Mouse (Mus musculus): ENCODE results near the gene Ces4a. TPM values are rescaled to one million over a fixed set of nuclear protein-coding genes. Genes with fewer than 3 reads are reported as not detected.
A peak's percentile ranks its signal among the peaks of the same experiment; 100 is the strongest.
"Not testable (repeated sequence)": the region's sequence is repeated elsewhere in the genome, so short reads cannot be mapped to it uniquely, and the experiment has no call there.

The Ces4a gene
- polyA plus RNA-seq, 1 experiment from 2014 or later = not detected

DNA sequence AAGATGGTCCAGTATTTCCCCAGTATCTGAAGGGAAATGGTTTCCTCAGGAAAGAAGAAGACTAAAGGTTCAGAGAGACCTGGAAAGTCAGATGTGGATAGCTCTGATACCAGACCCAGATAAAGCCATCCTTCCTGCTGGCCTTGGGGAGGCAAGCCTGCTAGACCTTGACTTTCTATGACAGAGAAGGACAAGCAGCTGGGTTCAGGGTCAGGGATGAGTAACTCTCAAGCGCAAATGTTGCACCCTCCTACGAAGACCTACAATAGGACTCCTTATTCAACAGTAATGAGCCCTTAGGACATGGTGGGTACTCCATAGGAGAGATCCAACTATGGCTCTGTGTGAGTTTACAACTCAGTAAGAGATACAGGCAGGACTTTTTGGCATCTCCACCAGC is 33.6 kb downstream of the Ces4a start:
- Histone ChIP-seq H3K27me3 (replicated peaks; ENCODE audit: control insufficient read depth, insufficient read depth, low read length) (no peaks in the 10 kb centered on the region), H3K27ac (ENCODE audit: low read length) (no peak overlapping the region), H3K4me1 (ENCODE audit: control insufficient read depth, insufficient read depth, low read length) (peaks cover 7% of the 10 kb centered on the region; the same call in 1 of the 2 replicates), H3K9ac (ENCODE audit: low read depth, low read length) (no peak overlapping the region), H3K4me2 (ENCODE audit: low read depth, low read length) (no peak overlapping the region), H3K36me3 (ENCODE audit: control insufficient read depth, insufficient read depth, low read length) (no peaks in the 10 kb centered on the region), H3K9me3 (ENCODE audit: control insufficient read depth, low read length) (no peaks in the 10 kb centered on the region), H3K4me3 (ENCODE audit: low read length) (no peak overlapping the region)
- ATAC-seq = no peak
- WGBS = 84% methylated on average over 2 of the region's 2 CpGs

DNA sequence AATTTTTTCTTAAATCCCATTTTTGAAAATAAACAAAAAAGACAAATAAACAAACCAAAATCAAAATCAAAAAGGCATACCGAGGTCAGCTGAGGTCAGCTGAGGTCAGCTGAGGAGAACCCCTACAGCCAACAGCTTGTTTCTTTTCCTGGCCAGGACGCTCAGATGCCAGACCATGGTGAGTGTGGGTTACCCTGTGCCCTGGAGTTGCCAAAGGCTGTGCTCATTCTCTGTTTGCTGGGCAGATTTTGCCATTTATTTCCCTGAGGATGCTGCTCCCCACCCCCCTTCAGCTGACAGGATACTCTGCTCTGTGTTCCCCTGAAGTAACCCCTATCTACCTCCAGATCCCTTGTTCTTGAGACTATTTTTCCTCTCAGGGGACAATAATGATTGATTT is 35.5 kb downstream of the Ces4a start:
- 86% methylated on average over 2 of the region's 2 CpGs for WGBS
- ATAC-seq = no peak

DNA sequence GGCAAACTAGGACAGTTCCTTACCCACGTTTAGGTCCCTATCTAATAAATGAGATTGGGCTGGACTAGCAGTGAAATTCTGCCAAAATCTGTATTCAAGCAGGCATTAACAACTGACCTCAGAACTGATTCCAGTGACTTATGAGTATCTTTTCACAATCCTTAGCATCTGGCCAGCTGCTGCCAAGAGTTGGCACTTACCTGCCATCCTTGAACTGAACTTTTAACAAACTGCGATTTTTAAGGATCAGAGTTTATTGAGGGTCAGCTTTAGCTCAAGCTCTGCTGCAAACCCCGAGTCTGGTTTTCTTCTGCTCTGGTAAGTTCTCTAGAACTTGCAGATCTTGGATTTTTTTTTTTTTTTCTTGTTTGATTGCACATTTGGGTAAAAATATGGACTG is 38.0 kb downstream of the Ces4a start:
- H3K4me3 ChIP-seq (ENCODE audit: low read length) = no peak overlapping the region
- H3K27me3 ChIP-seq (replicated peaks; ENCODE audit: control insufficient read depth, insufficient read depth, low read length) = no peaks in the 10 kb centered on the region
- no peaks in the 10 kb centered on the region for H3K9me3 ChIP-seq (ENCODE audit: control insufficient read depth, low read length)
- no peak overlapping the region for H3K9ac ChIP-seq (ENCODE audit: low read depth, low read length)
- peaks cover 8% of the 10 kb centered on the region; the same call in 1 of the 2 replicates for H3K4me1 ChIP-seq (ENCODE audit: control insufficient read depth, insufficient read depth, low read length)
- WGBS = 44% methylated on average over 3 of the region's 3 CpGs
- 0 out of 2 replicates have a peak overlapping the region, but pooled peaks have one; percentile 48 for H3K4me2 ChIP-seq (ENCODE audit: low read depth, low read length)
- H3K27ac ChIP-seq (ENCODE audit: low read length) = no peak overlapping the region
- no peak for ATAC-seq
- no peaks in the 10 kb centered on the region for H3K36me3 ChIP-seq (ENCODE audit: control insufficient read depth, insufficient read depth, low read length)

More for the DNA sequence above, 35.5 kb downstream of the Ces4a start:
- peaks cover 7% of the 10 kb centered on the region; the same call in 1 of the 2 replicates for H3K4me1 ChIP-seq (ENCODE audit: control insufficient read depth, insufficient read depth, low read length)
- H3K27ac ChIP-seq (ENCODE audit: low read length) = no peak overlapping the region
- no peak overlapping the region for H3K4me3 ChIP-seq (ENCODE audit: low read length)
- H3K9ac ChIP-seq (ENCODE audit: low read depth, low read length) = no peak overlapping the region
- H3K9me3 ChIP-seq (ENCODE audit: control insufficient read depth, low read length) = no peaks in the 10 kb centered on the region
- no peaks in the 10 kb centered on the region for H3K36me3 ChIP-seq (ENCODE audit: control insufficient read depth, insufficient read depth, low read length)
- no peak overlapping the region for H3K4me2 ChIP-seq (ENCODE audit: low read depth, low read length)
- H3K27me3 ChIP-seq (replicated peaks; ENCODE audit: control insufficient read depth, insufficient read depth, low read length) = no peaks in the 10 kb centered on the region

DNA sequence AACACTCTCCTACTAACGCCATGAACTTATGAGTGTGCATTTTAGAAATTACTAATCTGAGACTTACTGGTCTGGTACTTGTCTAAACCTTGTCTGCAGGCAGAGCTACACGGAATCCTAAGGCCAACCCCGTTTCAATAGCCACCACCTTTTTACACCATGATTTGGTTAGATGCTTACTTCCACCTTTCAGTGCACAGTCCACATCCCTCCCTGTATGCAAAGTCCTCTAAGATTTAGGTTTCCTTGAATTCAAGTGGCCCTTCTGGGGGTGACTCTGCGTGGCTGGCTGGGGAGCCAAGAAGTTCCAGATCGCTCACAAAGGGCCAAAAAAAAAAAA is 38.4 kb downstream of the Ces4a start:
- H3K4me1 ChIP-seq (ENCODE audit: control insufficient read depth, insufficient read depth, low read length) = peaks cover 7% of the 10 kb centered on the region; the same call in 1 of the 2 replicates
- no peaks in the 10 kb centered on the region for H3K36me3 ChIP-seq (ENCODE audit: control insufficient read depth, insufficient read depth, low read length)
- no peaks in the 10 kb centered on the region for H3K27me3 ChIP-seq (replicated peaks; ENCODE audit: control insufficient read depth, insufficient read depth, low read length)
- H3K4me2 ChIP-seq (ENCODE audit: low read depth, low read length) = peak overlapping the region; percentile 48
- H3K4me3 ChIP-seq (ENCODE audit: low read length) = peak overlapping the region; percentile 95
- peak; percentile 30 for ATAC-seq
- 1% methylated on average over 5 of the region's 5 CpGs for WGBS
- H3K9ac ChIP-seq (ENCODE audit: low read depth, low read length) = peak overlapping the region; percentile 98
- H3K9me3 ChIP-seq (ENCODE audit: control insufficient read depth, low read length) = no peaks in the 10 kb centered on the region
- peak overlapping the region; percentile 98 for H3K27ac ChIP-seq (ENCODE audit: low read length)

GRCm38 (mm10) chr8:105170381-105171115 is 38.9 kb downstream of the Ces4a start, which contains the start of gene Cbfb:
TSS of gene Cbfb (plus strand) at chr8:105170674.
- Histone ChIP-seq H3K27me3 (replicated peaks; ENCODE audit: control insufficient read depth, insufficient read depth, low read length) (no peaks in the 10 kb centered on the region), H3K9me3 (ENCODE audit: control insufficient read depth, low read length) (no peaks in the 10 kb centered on the region), H3K27ac (ENCODE audit: low read length) (peak within 1 kb of the TSS; percentile 98), H3K4me2 (ENCODE audit: low read depth, low read length) (peak within 1 kb of the TSS; percentile 63), H3K9ac (ENCODE audit: low read depth, low read length) (peak within 1 kb of the TSS; percentile 98), H3K36me3 (ENCODE audit: control insufficient read depth, insufficient read depth, low read length) (no peaks in the 10 kb centered on the region), H3K4me3 (ENCODE audit: low read length) (peak within 1 kb of the TSS; percentile 95), H3K4me1 (ENCODE audit: control insufficient read depth, insufficient read depth, low read length) (peaks cover 7% of the 10 kb centered on the region; the same call in 1 of the 2 replicates)
- ATAC-seq = peak; percentile 95
- 0% methylated on average over 71 of the region's 86 CpGs for WGBS

DNA sequence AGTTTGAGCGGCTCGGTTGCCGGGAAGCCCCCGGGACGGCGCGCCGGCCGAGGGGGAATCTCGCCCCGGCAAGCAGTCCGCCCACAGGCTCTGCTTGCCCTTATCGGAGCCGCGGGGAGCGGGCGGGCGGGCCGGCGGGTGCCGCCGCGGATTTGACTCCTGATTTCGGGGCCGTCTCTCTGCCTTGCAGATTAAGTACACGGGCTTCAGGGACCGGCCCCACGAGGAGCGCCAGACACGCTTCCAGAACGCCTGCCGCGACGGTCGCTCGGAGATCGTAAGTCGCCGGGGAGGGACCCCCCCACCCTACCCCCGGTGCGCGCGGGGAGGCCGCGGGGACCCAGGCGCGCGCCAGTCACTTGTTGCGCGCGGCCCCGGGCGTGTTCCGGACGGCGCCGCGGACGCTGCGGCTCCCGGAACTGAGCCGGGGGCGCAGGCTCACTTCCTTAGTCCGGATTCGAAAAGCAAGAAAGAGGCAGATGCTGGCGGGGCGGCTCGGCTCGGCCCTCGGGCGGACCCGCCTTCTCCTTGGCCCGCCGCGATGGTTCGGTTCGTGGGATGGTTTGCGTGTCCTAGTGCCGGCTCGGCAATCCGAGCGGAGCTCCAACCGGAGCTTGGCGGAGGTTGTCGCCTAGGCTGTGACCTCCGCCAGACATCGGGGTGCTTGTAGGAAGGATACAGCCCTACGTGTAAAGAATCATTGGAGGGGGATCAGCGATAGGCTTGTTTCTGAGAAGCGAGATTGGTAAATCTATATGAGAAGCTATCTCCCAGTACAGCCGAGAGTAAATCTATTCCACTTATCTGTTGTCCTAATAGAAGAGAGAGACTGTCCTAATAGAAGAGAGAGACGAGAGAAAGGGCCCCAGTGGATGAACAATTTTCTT is 39.8 kb downstream of the Ces4a start:
- Histone ChIP-seq H3K27ac (ENCODE audit: low read length) (peak overlapping the region; percentile 98), H3K9ac (ENCODE audit: low read depth, low read length) (peak overlapping the region; percentile 98), H3K4me3 (ENCODE audit: low read length) (peak overlapping the region; percentile 95), H3K36me3 (ENCODE audit: control insufficient read depth, insufficient read depth, low read length) (no peaks in the 10 kb centered on the region; the same call in 1 of the 2 replicates), H3K27me3 (replicated peaks; ENCODE audit: control insufficient read depth, insufficient read depth, low read length) (no peaks in the 10 kb centered on the region), H3K4me2 (ENCODE audit: low read depth, low read length) (peak overlapping the region; percentile 63), H3K9me3 (ENCODE audit: control insufficient read depth, low read length) (no peaks in the 10 kb centered on the region), H3K4me1 (ENCODE audit: control insufficient read depth, insufficient read depth, low read length) (peaks cover 7% of the 10 kb centered on the region; the same call in 1 of the 2 replicates)
- under 1% methylated on average over 92 of the region's 92 CpGs for WGBS
- ATAC-seq = peak; percentile 63

DNA sequence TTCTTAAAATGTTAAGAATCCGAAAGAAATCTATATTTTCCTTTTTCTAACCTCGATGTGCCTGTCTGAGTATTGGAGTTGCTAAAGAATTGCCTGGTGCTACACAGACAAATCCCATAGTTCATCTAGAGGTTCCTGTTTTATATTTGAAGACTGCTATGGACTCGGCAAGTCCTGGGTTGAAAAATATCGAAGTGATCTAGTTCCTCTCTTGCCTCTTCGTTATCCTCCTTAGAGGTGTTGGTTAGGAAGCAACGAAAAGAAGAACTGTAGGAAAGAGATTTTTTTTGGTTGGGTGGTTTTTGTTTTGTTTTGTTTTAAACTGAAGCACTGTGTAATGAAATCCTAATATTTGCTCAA is 40.4 kb downstream of the Ces4a start:
- H3K36me3 ChIP-seq (ENCODE audit: control insufficient read depth, insufficient read depth, low read length) = peaks cover under 1% of the 10 kb centered on the region; the same call in 1 of the 2 replicates
- ATAC-seq = no peak
- WGBS = 14% methylated on average over 6 of the region's 6 CpGs
- no peaks in the 10 kb centered on the region for H3K9me3 ChIP-seq (ENCODE audit: control insufficient read depth, low read length)
- peak overlapping the region; percentile 98; the same call in 1 of the 2 replicates for H3K9ac ChIP-seq (ENCODE audit: low read depth, low read length)
- H3K4me2 ChIP-seq (ENCODE audit: low read depth, low read length) = peak overlapping the region; percentile 63
- no peaks in the 10 kb centered on the region for H3K27me3 ChIP-seq (replicated peaks; ENCODE audit: control insufficient read depth, insufficient read depth, low read length)
- H3K27ac ChIP-seq (ENCODE audit: low read length) = no peak overlapping the region
- H3K4me3 ChIP-seq (ENCODE audit: low read length) = peak overlapping the region; percentile 95
- H3K4me1 ChIP-seq (ENCODE audit: control insufficient read depth, insufficient read depth, low read length) = peaks cover 7% of the 10 kb centered on the region; the same call in 1 of the 2 replicates

DNA sequence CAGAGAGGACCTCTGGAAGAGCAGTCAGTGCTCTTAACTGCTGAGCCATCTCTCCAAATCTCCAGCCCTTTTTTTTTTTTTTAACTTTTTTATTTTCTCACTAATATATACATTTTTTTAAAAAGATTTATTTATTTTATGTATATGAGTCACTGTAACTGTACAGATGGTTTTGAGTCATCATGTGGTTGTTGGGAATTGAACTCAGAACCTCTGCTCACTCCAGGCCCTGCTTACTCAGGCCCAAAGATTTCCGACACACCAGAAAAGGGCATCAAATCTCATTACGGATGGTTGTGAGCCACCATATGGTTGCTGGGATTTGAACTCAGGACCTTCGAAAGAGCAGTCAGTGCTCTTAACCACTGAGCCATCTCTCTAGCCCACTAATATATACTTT is 43.7 kb downstream of the Ces4a start:
- not testable (repeated sequence) for H3K27me3 ChIP-seq (replicated peaks; ENCODE audit: control insufficient read depth, insufficient read depth, low read length); ATAC-seq; H3K27ac ChIP-seq (ENCODE audit: low read length); H3K36me3 ChIP-seq (ENCODE audit: control insufficient read depth, insufficient read depth, low read length); H3K4me1 ChIP-seq (ENCODE audit: control insufficient read depth, insufficient read depth, low read length); H3K9ac ChIP-seq (ENCODE audit: low read depth, low read length); H3K4me3 ChIP-seq (ENCODE audit: low read length); H3K4me2 ChIP-seq (ENCODE audit: low read depth, low read length); H3K9me3 ChIP-seq (ENCODE audit: control insufficient read depth, low read length)
- WGBS = 88% methylated on average over 3 of the region's 3 CpGs

DNA sequence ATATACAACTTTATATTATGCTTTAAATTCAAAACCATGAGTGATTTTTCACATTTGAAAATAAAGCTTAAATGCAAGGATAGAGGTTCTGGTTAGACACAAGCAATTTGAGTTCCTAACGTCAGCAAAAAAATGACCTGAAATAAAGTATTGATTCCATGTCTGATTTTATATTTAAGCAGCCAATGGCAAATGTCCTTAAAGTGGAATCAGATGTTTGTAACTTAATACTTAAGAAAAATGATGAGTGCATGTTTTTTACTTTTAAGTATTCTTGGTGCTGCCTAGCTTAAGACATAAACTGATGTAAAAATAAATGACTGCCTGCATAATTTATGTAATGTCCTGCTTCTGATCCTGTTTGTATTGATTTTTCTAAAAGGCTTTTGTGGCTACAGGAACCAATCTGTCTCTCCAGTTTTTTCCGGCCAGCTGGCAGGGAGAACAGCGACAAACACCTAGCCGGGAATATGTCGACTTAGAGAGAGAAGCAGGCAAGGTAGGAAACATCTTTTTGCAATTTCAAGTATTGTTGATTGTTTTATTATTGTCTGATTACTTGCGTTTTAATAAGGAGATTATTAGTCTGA is 46.7 kb downstream of the Ces4a start:
- Histone ChIP-seq H3K4me3 (ENCODE audit: low read length) (no peak overlapping the region), H3K4me2 (ENCODE audit: low read depth, low read length) (no peak overlapping the region), H3K4me1 (ENCODE audit: control insufficient read depth, insufficient read depth, low read length) (peaks cover 2% of the 10 kb centered on the region; the same call in 1 of the 2 replicates), H3K9ac (ENCODE audit: low read depth, low read length) (no peak overlapping the region), H3K9me3 (ENCODE audit: control insufficient read depth, low read length) (no peaks in the 10 kb centered on the region), H3K27me3 (replicated peaks; ENCODE audit: control insufficient read depth, insufficient read depth, low read length) (no peaks in the 10 kb centered on the region), H3K36me3 (ENCODE audit: control insufficient read depth, insufficient read depth, low read length) (peaks cover 4% of the 10 kb centered on the region; the same call in 1 of the 2 replicates), H3K27ac (ENCODE audit: low read length) (no peak overlapping the region)
- ATAC-seq = no peak
- 81% methylated on average over 6 of the region's 6 CpGs for WGBS

Data from intestine, embryonic 16.5 days (tissue).